Mouse (Mus musculus) heart, adult 2 months (tissue): Measurements from ENCODE around the gene Stambpl1. TPM values are rescaled to one million over a fixed set of nuclear protein-coding genes. Genes with fewer than 3 reads are reported as not detected.

Source experiments
- DNase-seq, 2 experiments: peaks; one replicate each; pipeline ENCODE4 v3.0.0; 2021
- H3K27ac ChIP-seq: fragments of 200-600 bp; 2 replicates; pipeline ENCODE4 v1.8.1; 2022
- H3K27me3 ChIP-seq: fragments of 200-500 bp; 2 replicates; pipeline ENCODE4 v1.6.1; 2012; ENCODE audit warnings: mild to moderate bottlenecking, low read length, inconsistent platforms, mixed read lengths; ENCODE audit not compliant: control insufficient read depth, insufficient read depth
- H3K36me3 ChIP-seq: fragments of 200-500 bp; 2 replicates; pipeline ENCODE4 v1.6.1; 2012; ENCODE audit warnings: low read length, inconsistent platforms; ENCODE audit not compliant: control insufficient read depth, insufficient read depth
- H3K4me1 ChIP-seq: fragments of 200-500 bp; 2 replicates; pipeline ENCODE4 v1.6.1; 2011; ENCODE audit warnings: low read length; ENCODE audit not compliant: control insufficient read depth, insufficient read depth
- H3K4me3 ChIP-seq: fragments of 200-600 bp; 2 replicates; pipeline ENCODE4 v1.8.1; 2022
- H3K79me2 ChIP-seq: fragments of 200-500 bp; replicated peaks from 2 replicates; pipeline ENCODE4 v1.6.1; 2012; ENCODE audit warnings: mild to moderate bottlenecking, inconsistent platforms, low read length, moderate library complexity, mixed read lengths; ENCODE audit not compliant: control insufficient read depth, insufficient read depth
- H3K9ac ChIP-seq: fragments of 200-500 bp; 2 replicates; pipeline ENCODE4 v1.6.1; 2012; ENCODE audit warnings: low read depth, mild to moderate bottlenecking, control low read depth, inconsistent platforms, low read length, mixed read lengths
- CTCF ChIP-seq: fragments of 200-600 bp; IDR thresholded peaks from 2 replicates; pipeline ENCODE4 v1.8.1; 2022; ENCODE audit warnings: antibody characterized with exemption, mild to moderate bottlenecking, moderate library complexity
- EP300 ChIP-seq: fragments of 200-500 bp; IDR thresholded peaks from 2 replicates; pipeline ENCODE4 v1.6.1; 2011; ENCODE audit warnings: low read depth, low read length, control low read depth; ENCODE audit not compliant: insufficient read depth
- POLR2A ChIP-seq: fragments of 200-500 bp; IDR thresholded peaks from 2 replicates; pipeline ENCODE4 v1.6.1; 2011; ENCODE audit warnings: mild to moderate bottlenecking, low read depth, low read length, control low read depth; ENCODE audit not compliant: insufficient read depth
- WGBS: fragments of 180-500 bp; shearing (Covaris S2); methylation state at CpG from one replicate; pipeline ENCODE4 v1.1.7; 2018; 5-methylcytosine and 5-hydroxymethylcytosine counted together
- intact Hi-C: fragments of 180-260 bp; cut with DNase I; formaldehyde crosslinking; loops from one replicate; pipeline ENCODE4 v1.15.1; 2025
- polyA plus RNA-seq: library from polyadenylated mRNA; depleted of rRNA; stranded (reverse); fragments of >200 nt; gene quantifications from 2 replicates; pipeline ENCODE4 v1.2.3, GENCODE M21; 2012
- total RNA-seq, 2 experiments: library from RNA; stranded (reverse); gene quantifications; 2 replicates each; pipeline ENCODE4 v1.2.3; 2021

Gene Stambpl1
- total and polyA plus RNA-seq, 3 experiments, result 3.0 to 3.6 (median 3.5) TPM

DNA sequence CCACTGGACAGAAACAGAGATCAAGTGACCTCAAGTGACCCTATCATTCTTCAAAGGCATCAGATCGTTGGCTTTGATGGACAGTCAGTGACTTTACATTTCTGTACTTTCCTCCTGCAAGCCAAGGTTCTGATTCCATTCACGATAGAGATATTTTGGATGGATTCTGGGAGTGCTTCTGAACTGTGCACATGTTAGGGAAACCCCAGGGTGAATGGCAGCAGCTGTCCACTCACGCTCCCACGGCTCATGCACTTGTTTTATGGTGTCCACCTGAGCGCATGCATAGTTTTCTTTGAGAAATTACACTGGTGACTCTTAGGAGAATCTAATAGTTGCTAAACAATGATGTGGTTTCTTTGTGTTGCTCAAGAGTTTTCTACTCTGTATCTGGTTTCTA, 64.1 kb downstream of the Stambpl1 start:
- no peak for DNase-seq
- Histone ChIP-seq H3K79me2 (no peaks in the 10 kb centered on the region), H3K27ac (no peak overlapping the region), H3K27me3 (no peaks in the 10 kb centered on the region), H3K9ac (no peak overlapping the region), H3K4me1 (no peaks in the 10 kb centered on the region), H3K4me3 (no peak overlapping the region), H3K36me3 (no peaks in the 10 kb centered on the region; the same call in 1 of the 2 replicates)
- intact Hi-C loops, result no loop called here
- TF ChIP-seq EP300 (no peak), CTCF (no peak), POLR2A (no peak)
- 82% methylated on average over 5 of the region's 5 CpGs for WGBS

- 42% methylated on average over 2 of the region's 2 CpGs for WGBS
Observed at GRCm38 (mm10) chr19:34256936-34257335, 64.9 kb downstream of the Stambpl1 start.

DNA sequence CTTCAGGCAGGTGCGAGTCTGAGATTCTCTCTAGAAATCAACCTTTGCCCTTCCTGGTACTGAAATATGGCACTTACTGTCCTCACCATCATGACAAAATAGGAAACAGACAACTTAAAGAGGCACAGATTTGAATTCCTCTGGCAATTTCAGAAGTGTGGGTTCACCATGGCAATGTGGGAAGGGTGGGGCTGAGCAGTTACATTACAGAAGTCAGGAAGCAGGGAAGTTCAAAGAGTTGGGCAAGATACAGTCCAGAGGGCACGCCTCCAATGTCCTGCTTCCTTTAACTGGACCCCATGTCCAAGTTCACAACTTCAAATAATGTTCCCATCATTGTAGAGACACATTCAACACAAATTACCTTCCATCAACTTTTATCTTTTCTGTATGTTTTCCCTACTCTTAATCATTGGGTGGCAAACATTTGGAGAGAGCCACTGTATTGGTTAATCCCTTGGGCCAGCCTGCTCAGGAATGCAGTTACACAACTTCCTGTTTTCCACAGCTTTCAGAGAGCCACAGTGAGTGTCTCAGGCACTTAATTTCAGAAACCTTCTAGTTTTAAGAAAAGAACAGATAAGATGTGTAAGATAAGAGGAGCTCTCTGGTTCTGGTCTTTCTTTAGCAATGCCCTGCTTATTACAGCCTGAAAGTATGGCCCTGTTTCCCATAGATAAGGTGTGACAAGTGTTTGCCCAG, 70.4 kb downstream of the Stambpl1 start:
- TF ChIP-seq CTCF (no peak), POLR2A (no peak), EP300 (no peak)
- Histone ChIP-seq H3K79me2 (no peaks in the 10 kb centered on the region), H3K4me1 (peaks cover 9% of the 10 kb centered on the region), H3K27ac (peak overlapping the region; percentile 51), H3K36me3 (no peaks in the 10 kb centered on the region), H3K27me3 (no peaks in the 10 kb centered on the region), H3K9ac (no peak overlapping the region), H3K4me3 (no peak overlapping the region)
- 77% methylated on average over 2 of the region's 2 CpGs for WGBS
- no peak for DNase-seq
- intact Hi-C loops, result no loop called here

More at GRCm38 (mm10) chr19:34256936-34257335, 64.9 kb downstream of the Stambpl1 start:
- H3K27ac ChIP-seq, result no peak overlapping the region
- no peaks in the 10 kb centered on the region for H3K36me3 ChIP-seq
- intact Hi-C loops, result no loop called here
- H3K9ac ChIP-seq, result no peak overlapping the region
- no peaks in the 10 kb centered on the region for H3K27me3 ChIP-seq
- H3K4me1 ChIP-seq, result no peaks in the 10 kb centered on the region
- no peak overlapping the region for H3K4me3 ChIP-seq
- TF ChIP-seq POLR2A (no peak), EP300 (no peak), CTCF (no peak)
- H3K79me2 ChIP-seq, result no peaks in the 10 kb centered on the region
- DNase-seq, result no peak

GRCm38 (mm10) chr19:34265604-34266193, 73.7 kb downstream of the Stambpl1 start:
- peak; percentile 49 to 52 for DNase-seq
- no peak overlapping the region for H3K4me3 ChIP-seq
- H3K4me1 ChIP-seq, result peaks cover 9% of the 10 kb centered on the region
- intact Hi-C loops, result no loop called here
- TF ChIP-seq EP300, result no peak
- TF ChIP-seq CTCF, result no peak
- TF ChIP-seq POLR2A, result no peak
- no peaks in the 10 kb centered on the region for H3K27me3 ChIP-seq
- 25% methylated on average over 5 of the region's 5 CpGs for WGBS
- no peaks in the 10 kb centered on the region for H3K36me3 ChIP-seq
- no peak overlapping the region for H3K9ac ChIP-seq
- H3K27ac ChIP-seq, result peak overlapping the region; percentile 66
- no peaks in the 10 kb centered on the region for H3K79me2 ChIP-seq

GRCm38 (mm10) chr19:34268991-34269390, 77.0 kb downstream of the Stambpl1 start:
- DNase-seq, result no peak
- H3K79me2 ChIP-seq, result no peaks in the 10 kb centered on the region
- intact Hi-C loops, result no loop called here
- no peak overlapping the region for H3K27ac ChIP-seq
- WGBS, result 19% methylated on average over 1 of the region's 1 CpGs
- H3K36me3 ChIP-seq, result no peaks in the 10 kb centered on the region
- H3K27me3 ChIP-seq, result no peaks in the 10 kb centered on the region
- TF ChIP-seq CTCF (no peak), POLR2A (no peak), EP300 (no peak)
- peaks cover 6% of the 10 kb centered on the region for H3K4me1 ChIP-seq
- H3K4me3 ChIP-seq, result no peak overlapping the region
- H3K9ac ChIP-seq, result no peak overlapping the region

DNA sequence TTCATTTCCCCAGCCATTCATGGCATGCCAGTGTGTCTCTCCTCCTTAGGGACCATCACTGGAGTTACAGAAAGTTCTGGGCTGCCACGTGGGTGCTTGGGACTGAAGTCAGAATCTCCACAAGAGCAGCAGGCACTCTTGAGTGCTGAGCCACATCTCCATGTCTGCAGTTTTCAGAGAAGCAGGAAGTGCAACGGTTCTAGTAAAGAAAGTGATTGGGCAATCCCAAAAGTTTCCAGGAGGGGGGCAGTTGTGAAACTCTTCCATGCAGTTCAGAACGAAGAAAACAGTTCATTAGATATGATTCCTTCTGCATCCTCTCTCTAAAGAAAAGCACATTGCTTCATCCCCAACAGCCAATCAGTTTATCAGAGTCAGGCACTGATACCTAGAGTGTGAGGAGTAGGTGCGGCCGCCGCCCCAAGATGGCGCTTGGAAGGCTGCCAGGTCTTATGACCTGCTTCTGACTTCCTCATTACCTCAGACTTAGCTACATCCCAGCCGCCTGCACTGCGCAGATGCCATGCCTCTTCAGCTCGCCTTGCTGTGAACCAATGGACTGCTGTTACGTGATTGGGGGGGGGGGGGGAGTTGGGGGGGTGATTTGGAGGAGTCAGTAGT, 78.2 kb downstream of the Stambpl1 start:
- DNase-seq, result peak in 1 of 2 experiments; percentile 47
- TF ChIP-seq POLR2A (no peak), CTCF (no peak), EP300 (no peak)
- intact Hi-C loops, result no loop called here
- Histone ChIP-seq H3K79me2 (no peaks in the 10 kb centered on the region), H3K36me3 (no peaks in the 10 kb centered on the region), H3K4me1 (peaks cover 5% of the 10 kb centered on the region), H3K27ac (no peak overlapping the region), H3K4me3 (no peak overlapping the region), H3K9ac (no peak overlapping the region), H3K27me3 (no peaks in the 10 kb centered on the region)
- WGBS, result 73% methylated on average over 11 of the region's 11 CpGs
